Mouse (Mus musculus) telencephalon, adult 2 months (tissue): ENCODE data around the gene Clps.

Source experiments
- DNase-seq: peaks from one replicate; pipeline ENCODE4 v3.0.0-alpha.2; 2011; ENCODE audit warnings: low read depth, low spot score

Gene Clps

DNA sequence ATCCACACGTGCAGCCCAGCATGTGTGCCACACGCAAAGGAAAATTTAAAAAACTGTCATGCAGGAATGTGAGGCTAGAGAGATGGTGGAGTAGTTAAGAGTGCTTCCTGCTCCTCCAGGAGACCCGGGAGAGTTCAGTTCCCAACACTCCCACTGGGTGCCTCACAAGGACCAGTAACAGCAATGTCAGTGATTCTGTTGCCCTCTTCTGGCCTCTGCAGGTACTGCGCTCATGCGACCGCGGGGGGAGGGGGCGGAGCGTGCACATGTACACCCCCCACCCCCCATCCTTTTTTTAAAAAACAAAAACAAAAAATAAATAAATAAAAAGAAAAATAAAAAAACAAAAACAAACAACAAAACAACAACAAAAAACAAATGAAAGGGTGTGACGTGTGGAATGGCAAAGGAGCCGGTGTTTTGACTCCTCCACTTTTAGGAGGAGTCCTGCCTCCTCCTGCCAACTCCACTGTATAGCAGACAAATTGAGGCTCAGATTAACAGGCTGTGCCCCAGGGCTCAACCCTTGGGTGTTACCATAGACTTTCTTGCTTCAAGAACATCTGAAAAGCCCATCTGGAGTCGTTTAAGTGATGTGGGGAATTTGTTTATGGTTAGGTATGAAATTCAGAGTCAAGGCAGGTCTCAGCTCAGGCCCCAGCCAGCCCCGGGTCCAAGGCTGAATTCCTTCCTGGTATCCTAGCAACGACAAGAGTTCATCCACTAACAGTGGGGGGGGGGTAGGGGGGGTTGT is 7.3 kb downstream of the Clps start:
- peak; percentile 22 for DNase-seq

DNA sequence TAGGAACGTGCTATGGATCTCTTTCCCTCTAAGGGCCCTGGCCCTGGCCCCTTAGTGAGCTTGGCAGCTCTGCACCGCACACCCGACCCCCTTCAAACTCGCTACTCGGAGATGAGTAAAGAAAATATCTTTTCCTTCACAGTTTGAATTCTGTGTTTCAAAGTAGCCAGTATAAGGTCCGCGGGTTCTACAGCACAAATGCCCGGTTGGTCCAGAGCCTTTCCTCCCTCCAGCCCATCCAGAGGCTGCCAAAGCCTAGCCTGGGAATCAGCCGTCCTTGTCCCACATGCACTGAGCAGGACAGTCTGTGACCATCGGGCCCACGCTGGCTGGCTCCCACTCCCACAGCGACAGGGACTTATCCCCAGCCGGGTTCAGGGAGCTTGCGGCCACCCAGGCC is 11.5 kb downstream of the Clps start, which contains the start of gene Clpsl2:
Gene Clpsl2, plus strand, starts transcription at position 301 of the 400 bp plus-strand sequence.
- no peak for DNase-seq

DNA sequence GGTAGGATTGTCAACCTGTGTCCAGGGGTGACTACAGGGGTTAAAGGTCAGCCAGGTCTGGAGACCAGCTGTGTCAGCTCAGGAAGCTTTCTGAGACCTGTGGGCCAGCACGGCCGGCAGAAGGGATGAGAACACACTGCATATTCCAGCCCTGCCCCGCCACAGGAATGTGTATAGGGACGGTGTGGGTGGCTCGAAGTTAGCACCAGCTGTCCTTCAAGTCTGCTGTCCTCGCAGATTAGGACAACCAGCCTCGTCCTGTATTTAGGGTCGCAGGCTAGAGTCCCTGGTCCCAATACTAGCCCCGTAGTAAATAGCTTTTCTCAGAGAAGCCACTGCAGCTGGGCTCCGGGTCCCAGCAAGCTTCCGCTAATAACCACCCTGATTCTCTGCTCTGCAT is 12.0 kb downstream of the Clps start:
- no peak for DNase-seq

DNA sequence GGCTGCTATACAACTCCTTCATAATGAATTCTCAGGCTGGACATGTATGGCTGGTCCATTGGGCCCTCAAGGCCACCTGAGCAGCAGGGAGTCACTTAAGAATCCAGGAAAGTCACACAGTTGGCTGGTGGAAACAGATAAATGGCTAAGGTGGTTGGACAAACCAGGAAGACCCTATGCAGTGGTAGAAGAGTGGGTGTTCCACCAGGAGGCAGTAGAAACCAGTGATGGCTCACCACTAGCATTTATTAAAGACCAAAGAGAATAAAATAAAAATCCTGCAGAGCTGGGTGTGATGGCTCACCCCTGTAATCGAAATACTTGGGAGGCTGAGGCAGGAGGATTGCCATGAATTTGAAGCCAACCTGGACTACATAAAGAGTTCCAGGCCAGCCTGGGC is 13.6 kb downstream of the Clps start:
- no peak for DNase-seq

DNA sequence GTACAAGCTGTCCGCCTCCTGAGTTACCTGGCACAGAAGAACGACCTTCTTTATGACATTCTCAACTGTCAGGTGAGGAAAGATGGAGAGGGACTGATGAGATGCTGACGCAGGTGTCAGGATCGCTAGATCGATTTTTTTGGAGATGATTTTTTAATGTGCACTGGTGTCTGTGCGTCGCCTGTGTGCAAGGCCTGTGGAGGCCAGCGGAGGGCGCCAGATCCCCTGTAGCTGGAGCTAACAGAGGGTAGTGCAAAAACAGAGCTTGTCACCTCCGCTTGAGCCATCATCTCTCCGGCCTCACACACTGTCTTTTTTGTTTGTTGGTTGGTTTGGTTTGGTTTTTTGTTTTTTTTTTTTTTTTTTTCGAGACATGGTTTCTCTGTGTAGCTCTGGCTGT is 22.7 kb downstream of the Clps start:
- DNase-seq, result no peak

DNA sequence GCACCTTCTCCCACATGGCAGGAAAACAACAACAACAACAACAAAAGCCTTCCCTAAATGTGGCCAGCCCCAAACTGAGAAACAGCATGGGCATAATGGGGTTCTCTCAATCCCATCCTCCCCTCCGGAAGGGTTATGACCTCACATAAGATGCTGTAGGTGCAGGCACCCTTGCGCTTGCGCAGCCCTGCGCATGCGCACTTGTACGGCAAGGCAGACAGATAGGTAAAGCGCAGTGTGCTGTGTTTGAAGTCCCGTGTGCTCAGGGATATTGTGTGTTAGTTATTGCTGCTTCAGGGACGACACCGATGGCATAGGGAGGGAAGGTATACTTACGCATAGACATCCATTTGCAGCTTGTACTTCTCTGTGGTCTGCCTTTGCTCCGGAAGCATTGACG is 27.2 kb downstream of the Clps start:
- no peak for DNase-seq

DNA sequence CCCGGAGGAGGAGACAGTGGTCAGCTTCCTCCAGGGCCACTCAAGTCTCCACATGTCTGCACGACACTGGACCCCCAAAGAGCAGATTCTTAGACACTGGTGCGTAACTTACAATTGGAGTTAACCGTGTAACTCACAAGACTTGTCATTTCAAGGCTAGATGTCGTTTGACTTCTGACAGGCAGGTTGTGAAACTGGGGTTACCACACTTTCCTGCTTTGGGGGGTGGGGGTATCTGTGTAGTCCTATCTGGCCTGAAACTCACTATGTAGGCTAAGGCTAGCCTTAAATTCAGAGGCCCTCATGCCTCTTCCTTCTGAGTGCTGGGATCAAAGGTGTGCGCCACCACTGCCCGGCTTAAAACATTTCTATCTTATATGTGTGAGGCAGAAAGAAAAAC is 28.0 kb downstream of the Clps start:
- DNase-seq, result no peak

DNA sequence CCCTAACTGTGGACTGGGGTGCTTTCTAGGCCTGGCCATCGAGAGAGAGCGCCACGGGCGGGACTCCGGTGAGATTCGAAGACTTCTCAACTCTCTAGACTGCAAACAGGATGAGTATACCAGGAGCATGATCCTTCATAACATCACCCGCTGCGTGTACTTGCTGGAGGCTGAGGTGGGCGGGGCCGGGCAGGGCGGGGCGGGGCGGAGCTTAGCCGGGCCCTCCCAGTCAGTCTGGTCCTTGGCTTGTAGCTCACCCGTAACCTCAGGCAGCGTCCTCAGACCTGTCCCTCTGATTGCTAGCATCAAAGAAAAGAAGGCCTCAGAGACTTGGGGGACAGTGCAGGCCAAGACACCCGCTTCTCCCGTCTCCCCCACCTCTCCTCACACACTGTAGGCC is 28.6 kb downstream of the Clps start:
- DNase-seq, result no peak

DNA sequence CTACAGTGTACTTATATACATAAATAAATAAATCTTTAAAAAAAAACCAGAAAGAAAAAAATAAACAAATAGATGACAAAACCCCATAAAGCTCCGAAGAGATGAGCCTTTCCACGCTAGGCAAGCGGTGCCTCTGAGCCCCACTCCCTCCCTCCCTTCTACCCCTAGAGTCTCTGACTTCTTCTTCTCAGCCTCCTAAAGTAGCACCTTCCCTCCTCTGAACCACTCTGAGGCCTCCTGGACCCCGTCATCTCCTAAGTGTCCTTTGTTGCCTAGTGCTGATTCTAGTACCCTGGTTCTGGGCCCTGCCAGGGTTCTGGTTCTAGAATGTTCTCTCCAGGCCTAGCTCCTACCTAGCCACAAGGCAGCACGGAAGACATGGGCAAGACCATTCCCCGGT is 30.1 kb downstream of the Clps start, which contains the start of gene Armc12:
Gene Armc12, plus strand, starts transcription at position 301 of the 400 bp plus-strand sequence.
- DNase-seq, result no peak

DNA sequence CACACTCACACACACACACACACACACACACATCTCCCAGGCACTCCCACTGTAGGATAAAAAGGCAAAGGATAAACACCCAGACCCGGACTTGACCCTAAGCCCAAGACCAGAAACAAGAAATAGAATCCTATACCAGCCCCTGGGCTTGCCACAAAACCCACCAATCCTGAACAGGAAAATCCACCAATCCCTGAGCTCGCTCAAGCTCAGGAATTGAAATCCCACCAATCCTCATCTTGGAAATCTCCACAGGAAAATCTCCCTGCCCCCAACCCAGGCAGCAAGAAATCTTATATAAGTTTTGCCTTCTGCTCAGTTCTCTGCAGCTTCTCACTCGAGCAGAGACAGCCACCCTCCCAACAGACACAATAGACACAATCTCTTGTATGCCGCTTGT is 31.4 kb downstream of the Clps start:
- DNase-seq, result no peak

DNA sequence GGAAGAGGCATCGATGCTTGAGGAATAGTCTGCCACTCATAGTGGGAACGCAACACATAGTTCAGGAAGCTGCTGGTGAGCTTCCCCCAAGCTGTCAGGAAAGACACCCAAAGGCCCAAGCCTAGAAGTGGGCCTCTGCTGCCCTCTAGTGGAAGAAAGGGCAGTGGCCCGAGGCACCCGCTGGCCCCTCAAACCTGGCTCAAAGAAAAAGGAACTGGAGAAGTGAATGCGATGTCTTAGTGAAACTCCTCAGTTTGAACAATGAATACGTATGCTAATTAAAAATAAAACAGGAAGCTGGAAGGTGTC is 32.6 kb downstream of the Clps start:
- peak; percentile 43 for DNase-seq

DNA sequence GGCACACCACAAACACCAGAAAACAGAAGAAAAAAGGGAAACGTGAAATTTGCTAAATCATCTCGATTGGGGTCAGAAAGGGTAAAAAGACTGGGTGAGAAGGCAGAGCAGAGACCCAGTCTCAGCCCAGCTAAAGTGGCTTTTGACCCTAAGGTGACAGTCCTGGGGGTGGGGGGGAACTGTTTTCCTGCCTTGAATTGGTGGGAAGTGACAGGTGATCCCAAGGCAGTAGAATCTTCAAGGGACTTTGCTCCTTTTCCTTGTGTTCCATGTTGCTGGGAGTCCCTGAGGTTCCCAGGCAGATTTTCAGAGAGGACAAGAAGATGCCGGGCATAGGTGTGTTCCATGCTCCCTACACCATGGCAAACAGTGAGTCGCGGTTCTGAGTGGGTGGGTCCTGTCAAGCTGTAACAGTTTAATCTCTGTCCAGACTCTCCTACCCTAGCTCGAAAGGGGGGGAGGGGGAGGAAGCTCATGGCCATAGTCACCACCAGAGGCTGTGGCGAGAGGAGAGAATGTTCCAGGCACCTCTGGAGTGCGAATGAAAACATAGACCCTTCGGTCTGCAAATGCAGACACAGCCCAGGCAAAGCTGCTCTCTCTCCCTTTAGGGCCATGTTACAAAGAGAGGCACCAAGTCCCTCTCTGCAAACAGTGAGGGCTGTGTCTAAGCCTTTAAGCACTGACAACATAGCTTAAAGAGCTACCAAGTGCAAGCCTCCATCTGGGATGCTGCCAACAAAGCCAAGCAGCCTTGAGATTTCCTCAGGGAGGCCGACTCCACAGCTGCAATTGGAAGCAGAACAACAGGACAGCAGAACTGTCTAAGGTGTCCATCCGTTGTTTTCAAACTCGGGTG is 33.2 kb downstream of the Clps start:
- no peak for DNase-seq

DNA sequence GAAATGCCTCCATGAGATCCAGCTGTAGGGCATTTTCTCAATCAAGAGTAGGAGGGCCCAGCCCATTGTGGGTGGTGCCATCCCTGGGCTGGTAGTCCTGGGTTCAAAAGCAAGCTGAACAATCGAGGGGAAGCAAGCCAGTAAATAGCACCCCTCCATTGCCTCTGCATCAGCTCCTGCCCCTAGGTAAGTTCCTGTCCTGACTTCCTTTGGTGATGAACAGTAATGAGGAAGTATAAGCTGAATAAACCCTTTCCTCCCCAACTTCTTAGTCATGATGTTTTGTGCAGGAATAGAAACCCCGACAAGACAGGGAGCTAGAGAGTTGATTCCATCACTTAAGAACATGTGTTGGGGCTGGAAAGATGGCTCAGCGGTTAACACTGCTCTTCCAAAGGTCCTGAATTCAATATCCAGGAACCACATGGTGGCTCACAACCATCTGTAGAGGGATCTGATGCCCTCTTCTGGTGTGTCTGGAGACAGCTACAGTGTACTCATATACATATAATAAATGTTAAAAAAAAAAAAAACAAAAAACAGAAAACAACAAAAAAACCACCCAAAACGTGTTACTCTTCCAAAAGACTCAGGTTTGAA is 35.6 kb downstream of the Clps start:
- no peak for DNase-seq

DNA sequence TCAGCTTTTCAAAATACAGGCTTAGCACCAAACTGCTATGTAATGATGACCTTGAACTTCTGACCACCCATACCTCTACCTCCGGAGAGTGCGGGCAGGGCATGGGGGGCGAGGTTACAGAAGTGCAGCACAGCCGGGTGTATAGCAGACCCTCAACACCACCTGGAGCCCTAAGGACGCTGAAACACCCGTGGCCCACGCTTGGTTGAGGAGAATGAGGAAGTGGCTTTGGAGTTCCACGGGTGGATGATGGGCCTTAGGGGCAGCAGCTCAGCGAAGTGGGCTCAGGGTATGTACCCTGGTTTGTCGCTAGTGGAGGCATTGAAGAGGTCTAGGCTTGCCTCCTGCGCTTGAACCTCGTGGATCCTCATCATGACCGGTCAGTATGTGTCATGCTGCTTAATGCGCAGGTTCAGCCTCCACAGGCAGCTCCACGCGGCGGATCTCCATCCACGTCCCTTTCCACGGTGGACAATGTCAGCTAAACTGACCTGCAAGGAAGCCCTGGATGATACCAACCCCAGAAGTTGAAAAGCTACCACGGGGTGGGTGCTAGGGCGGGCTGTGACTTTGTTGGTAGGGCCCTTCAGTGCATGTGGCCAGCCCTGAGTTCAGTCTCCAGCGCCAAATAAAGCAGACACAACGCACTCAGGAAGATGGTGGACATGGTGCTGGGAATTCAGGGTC is 36.4 kb downstream of the Clps start:
- no peak for DNase-seq

DNA sequence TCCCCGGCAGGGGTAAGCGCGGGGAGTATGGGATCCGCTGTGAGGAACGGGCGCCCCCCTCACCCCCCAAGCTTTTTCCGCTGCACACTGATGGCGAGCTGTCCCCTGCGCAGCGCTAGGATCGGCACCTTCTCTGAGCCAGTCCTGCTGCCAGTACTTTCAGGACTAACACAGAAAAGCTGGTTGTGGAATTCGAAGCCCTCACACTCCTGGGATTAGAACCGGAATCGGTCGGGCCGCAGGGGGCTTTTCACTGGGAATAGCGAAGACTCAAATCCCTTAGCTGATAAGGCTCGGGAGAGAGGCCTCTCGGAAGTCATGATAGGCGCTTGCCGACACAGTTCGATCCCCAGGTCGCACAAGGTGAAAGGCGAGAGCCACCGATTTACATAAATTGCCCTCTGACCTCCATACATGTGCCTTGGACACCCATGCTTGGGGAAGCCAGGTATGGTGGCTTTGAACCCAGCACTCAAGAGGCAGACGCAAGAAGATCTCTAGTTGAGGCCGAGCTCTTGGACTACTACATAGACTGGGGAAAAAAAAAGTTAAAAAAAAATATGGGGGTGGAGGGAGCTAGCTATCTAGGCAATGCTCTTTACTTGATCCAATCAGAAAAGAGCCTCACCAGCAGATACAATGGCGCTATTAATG is 37.1 kb downstream of the Clps start:
- no peak for DNase-seq

DNA sequence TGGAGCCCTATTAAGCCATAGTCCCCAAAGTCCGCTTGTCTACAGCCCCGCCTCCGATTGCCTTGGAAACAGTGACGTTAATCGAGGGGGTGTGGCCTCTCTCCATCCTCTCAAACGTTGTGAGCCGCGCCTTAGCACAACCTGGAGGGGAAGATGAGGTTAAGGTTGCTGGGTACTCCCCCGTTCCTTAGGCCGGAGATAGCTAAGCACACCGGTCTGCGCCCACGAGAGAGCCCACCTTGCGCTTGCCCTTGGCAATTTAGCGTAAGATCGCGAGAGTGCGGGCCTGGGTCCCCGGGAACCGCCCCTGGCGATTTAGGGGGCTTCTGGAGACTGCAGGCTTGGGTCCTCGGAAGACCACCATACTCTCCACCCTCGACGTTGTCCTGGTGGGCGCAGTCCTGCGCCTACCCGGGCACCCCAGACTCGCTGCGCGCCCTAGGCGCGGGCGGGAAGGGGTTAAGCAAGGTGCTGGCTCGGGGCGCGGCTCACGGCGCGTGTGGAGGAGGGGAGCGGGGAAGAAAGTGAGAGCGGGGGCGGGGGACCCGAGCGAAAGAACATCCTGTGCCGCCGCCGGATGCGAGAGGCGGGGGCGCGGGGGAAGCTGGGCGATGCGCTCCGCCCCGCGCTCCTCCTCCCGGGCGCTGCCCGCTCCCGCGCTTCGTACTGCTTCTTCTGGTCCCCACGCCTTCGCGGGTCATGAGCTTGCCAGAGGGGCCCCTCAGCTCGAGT is 37.8 kb downstream of the Clps start:
- peak; percentile 88 for DNase-seq

DNA sequence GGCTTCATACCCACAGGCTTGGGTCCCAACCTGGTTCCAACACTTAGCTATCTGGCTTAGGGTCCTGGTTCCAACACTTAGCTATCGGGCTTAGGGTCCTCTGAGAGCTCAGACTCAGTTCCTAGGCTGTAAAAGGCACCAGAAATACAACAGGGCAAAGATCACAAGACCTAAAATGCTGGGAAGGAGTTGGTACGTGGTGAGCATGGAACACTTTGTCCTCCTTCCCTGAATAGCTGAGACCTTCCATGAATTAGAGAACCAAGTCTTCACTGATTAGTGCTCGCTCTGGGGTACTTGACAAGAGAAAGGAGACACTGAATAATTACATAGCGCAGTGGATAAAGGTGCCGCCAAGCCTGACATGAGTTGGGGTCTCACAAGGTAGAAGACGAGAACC is 38.6 kb downstream of the Clps start:
- DNase-seq, result no peak

DNA sequence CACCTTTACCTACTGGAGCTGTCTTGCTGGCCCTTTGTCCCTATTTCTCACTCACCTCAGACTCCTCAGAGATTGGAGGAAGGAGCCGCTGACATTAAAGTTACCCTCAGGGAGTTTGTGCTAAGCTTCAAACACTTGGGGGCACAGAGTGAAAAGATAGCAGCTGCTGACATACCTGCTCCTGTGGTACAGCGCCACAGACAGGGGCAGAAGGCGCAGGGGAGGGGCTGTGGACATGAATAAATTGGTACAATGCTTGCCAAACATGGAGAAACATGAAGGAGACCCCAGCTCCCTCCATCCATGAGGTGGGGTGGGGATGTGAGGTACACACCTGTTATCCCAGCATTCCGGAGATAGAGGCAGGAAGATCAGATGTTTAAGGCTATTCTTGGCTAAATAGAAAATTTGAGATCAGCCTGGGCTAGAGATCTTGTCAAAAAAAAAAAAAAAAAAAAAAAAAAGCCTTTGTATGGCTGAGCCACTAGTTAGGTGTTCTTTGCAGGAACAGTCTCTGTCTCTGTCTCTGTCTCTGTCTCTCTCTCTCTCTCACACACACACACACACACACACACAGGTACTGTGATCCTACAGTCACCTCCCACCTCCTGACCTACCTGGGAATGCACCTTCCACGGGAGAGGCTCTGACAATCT is 39.4 kb downstream of the Clps start:
- no peak for DNase-seq

DNA sequence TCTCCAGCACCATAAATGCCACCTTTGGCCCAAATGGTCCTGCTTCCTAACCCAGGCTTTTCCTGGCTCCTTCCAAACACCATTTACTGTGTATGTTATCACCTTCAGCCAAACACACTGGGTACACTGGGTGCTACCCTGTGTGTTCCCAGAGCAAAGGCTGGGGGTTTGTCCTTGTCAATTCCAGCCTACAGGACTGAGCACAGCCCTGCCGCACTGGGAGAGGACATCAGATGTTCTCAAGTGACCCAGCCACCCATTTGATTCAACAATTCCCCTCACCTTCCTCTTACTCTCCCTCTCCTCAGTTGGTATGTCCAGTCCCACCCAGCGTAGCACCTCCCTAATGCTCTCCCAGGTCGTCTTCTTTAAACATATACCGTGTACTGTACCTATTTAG is 40.0 kb downstream of the Clps start:
- no peak for DNase-seq

DNA sequence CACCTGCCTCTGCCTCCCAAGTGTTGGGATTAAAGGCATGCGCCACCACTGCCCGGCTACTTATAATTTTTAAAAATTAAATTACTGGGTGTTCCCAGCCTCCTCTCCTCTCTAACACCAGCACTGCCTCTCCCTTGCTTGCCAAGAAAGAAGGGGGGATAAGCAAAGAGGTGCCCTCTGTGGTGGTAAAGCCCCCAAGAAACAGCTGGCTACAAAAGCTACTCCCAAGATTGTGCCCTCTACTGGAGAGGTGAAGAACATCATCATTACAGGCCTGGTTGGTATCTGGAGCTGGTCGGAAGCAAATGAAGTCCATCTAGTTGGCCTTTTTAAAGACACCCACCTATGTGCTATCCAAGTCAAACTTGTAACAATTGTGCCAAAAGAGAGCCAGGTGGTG is 40.7 kb downstream of the Clps start:
- DNase-seq, result no peak
